Mouse (Mus musculus) CH12.LX (cell line): ENCODE measurements around the gene Boc. TPM values are rescaled to one million over a fixed set of nuclear protein-coding genes. Genes with fewer than 3 reads are reported as not detected.

ENCODE experiments used
- CTCF ChIP-seq, 2 experiments: IDR thresholded peaks in 1 of 2; conservative IDR thresholded peaks in 1 of 2; 2 replicates each; pipeline ENCODE4 v1.5.1; 2011 to 2012; ENCODE audit warnings: low read depth in 2 of 2, low read length in 2 of 2, improper control_type of control experiment in 1 of 2, inconsistent platforms in 1 of 2, mild to moderate bottlenecking in 1 of 2, moderate library complexity in 1 of 2
- RAD21 ChIP-seq: IDR thresholded peaks from 2 replicates; pipeline ENCODE4 v1.6.1; 2011; ENCODE audit warnings: low read depth, mild to moderate bottlenecking, low read length, improper control_type of control experiment, moderate library complexity
- polyA plus RNA-seq: library from polyadenylated mRNA; unstranded; fragments of >175 nt; gene quantifications from 2 replicates; pipeline ENCODE4 v1.2.1, GENCODE M21; 2012; ENCODE audit warnings: low read depth; ENCODE audit not compliant: insufficient read length
- total RNA-seq, 2 experiments: library from RNA; depleted of rRNA; stranded (reverse); fragments of 300-350 nt in 1 of 2; fragments of >200 nt in 1 of 2; gene quantifications; 2 replicates each; pipeline ENCODE4 v1.2.3; 2012 to 2014

Gene Boc
- total and polyA plus RNA-seq, 3 experiments = 0.25 to 1.5 (median 0.67) TPM

DNA sequence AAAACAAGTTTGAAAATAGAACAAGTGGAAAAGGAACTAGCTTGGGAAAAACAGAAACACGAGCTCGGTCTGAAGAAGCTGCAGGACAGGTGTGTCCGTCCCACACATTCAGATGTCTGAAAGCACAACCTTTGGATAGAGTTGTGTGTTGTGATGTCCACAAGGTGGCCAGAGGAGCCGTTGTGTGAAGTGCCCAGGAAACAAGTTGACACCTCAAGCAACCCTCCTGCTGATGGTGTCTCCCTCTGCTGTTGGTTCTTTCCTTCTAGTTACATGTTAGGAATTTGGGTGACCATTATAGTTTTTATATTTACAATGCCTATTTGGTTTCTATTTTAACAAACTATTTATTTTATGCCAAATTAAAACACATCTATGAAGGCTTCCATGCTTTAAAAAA lies 123.2 kb downstream of the Boc start (continued):
- TF ChIP-seq RAD21 (peak; percentile 52), CTCF (conservative IDR thresholded peaks at IDR 0.05 in 1 of 2, IDR thresholded peaks at IDR 0.05 in 1 of 2; ENCODE audit: low read depth in 2 of 2, low read length in 2 of 2) (peak in 1 of 2 experiments; percentile 87; a peak in 2 of 4 replicates)
- TF ChIP-seq, all 38 proteins: peak for 4

Other genes with a start within 250 kb of the Boc start
- gene Sidt1, start 225.7 kb downstream of the Boc start, total RNA-seq (2012; rRNA removed) = not detected in 2 replicates
- gene Sidt1, start 225.7 kb downstream of the Boc start, total RNA-seq (2014; rRNA removed) = not detected in 2 replicates
- not detected in 2 replicates for gene Sidt1, start 225.7 kb downstream of the Boc start, polyA plus RNA-seq
- 10.5 and 15.7 TPM in 2 replicates for gene Spice1, start 211.8 kb downstream of the Boc start, total RNA-seq (2012; rRNA removed)
- gene Spice1, start 211.8 kb downstream of the Boc start, total RNA-seq (2014; rRNA removed) = 19.6 and 23.8 TPM in 2 replicates
- 12.1 and 14.9 TPM in 2 replicates for gene Spice1, start 211.8 kb downstream of the Boc start, polyA plus RNA-seq
- not detected in 2 replicates for gene Cfap44, start 164.1 kb downstream of the Boc start, total RNA-seq (2012; rRNA removed)
- not detected in 2 replicates for gene Cfap44, start 164.1 kb downstream of the Boc start, total RNA-seq (2014; rRNA removed)
- gene Cfap44, start 164.1 kb downstream of the Boc start, polyA plus RNA-seq = not detected in 2 replicates
- gene Nepro, start 165.4 kb upstream of the Boc start, total RNA-seq (2012; rRNA removed) = 14.0 and 17.5 TPM in 2 replicates
- 35.4 and 42.2 TPM in 2 replicates for gene Nepro, start 165.4 kb upstream of the Boc start, total RNA-seq (2014; rRNA removed)
- 34.2 and 34.5 TPM in 2 replicates for gene Nepro, start 165.4 kb upstream of the Boc start, polyA plus RNA-seq
- gene Gtpbp8, start 187.5 kb upstream of the Boc start, total RNA-seq (2012; rRNA removed) = 19.6 and 20.9 TPM in 2 replicates
- gene Gtpbp8, start 187.5 kb upstream of the Boc start, total RNA-seq (2014; rRNA removed) = 38.8 and 44.1 TPM in 2 replicates
- 24.2 and 28.1 TPM in 2 replicates for gene Gtpbp8, start 187.5 kb upstream of the Boc start, polyA plus RNA-seq
- 1.2 and 2.2 TPM in 2 replicates for gene Cd200r1, start 206.8 kb upstream of the Boc start, total RNA-seq (2012; rRNA removed)
- gene Cd200r1, start 206.8 kb upstream of the Boc start, total RNA-seq (2014; rRNA removed) = 5.3 and 5.4 TPM in 2 replicates
- 1.3 and 2.5 TPM in 2 replicates for gene Cd200r1, start 206.8 kb upstream of the Boc start, polyA plus RNA-seq